Mouse (Mus musculus) lung, adult 2 months (tissue): ENCODE measurements around the gene Fam83b.

ENCODE experiments used
- CTCF ChIP-seq: fragments of 200-500 bp; IDR thresholded peaks from 2 replicates; pipeline ENCODE4 v1.5.1; 2011; ENCODE audit warnings: mild to moderate bottlenecking, low read length, control low read depth; ENCODE audit not compliant: insufficient read depth
- POLR2A ChIP-seq: fragments of 200-500 bp; IDR thresholded peaks from 2 replicates; pipeline ENCODE4 v1.6.1; 2011; ENCODE audit warnings: low read depth, mild to moderate bottlenecking, control low read depth, low read length, borderline replicate concordance; ENCODE audit errors: extremely low read depth

DNA sequence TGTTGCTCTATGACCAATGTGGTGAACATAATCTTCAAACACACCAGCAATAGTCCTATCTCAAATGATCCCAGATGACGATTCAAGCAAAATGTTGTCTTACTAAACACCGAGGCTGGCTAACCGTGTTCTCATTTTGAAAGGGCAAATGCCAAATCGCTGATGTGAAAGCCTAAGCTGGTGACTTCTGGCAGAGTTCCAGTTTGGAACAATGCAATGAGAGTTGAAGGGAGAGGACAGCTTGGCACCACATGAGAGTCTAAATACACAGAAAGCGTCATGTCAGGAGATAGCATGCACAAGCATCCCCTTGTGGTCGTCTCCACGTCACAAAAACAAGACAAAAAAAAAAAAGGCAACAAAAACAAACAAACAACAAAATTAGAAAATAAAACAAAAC, 27.6 kb downstream of the Fam83b start:
- TF ChIP-seq CTCF (no peak), POLR2A (no peak)
